Mouse (Mus musculus): ENCODE measurements around the gene Numbl. TPM values are rescaled to one million over a fixed set of nuclear protein-coding genes. Genes with fewer than 3 reads are reported as not detected.
A peak's percentile ranks its signal among the peaks of the same experiment; 100 is the strongest.

Gene Numbl
- polyA plus RNA-seq, 1 experiment from 2014 or later: 4.6 TPM

DNA sequence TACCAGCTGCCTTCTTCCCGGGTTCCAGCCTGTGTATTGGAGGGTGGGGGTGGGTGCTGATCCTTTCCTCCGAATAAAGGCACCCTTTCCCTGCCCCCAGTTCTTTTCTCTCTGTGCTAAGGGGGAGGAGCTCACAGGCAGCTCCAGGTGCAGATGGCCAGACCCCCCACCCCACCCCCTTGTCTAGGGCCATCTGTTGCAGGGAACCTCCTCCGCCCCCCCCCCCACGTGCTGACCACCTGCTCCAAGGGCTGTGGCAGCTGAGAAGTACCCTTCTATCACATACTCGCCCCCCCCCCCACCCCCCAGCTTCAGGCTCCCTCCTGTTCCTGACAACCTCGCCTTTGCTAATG, 405 bp upstream of the Numbl start:
- peaks cover 21% of the 10 kb centered on the region for H3K4me1 ChIP-seq (ENCODE audit: control insufficient read depth, insufficient read depth, low read length)
- WGBS (ENCODE audit: insufficient replicate concordance): 4% methylated on average over 6 of the region's 6 CpGs
- no peak overlapping the region for H3K27ac ChIP-seq (ENCODE audit: low read depth, low read length)
- peak overlapping the region; percentile 93 for H3K4me2 ChIP-seq
- peaks cover 3% of the 10 kb centered on the region; the same call in 1 of the 2 replicates for H3K36me3 ChIP-seq (ENCODE audit: control insufficient read depth, insufficient read depth, low read length)
- no peak for ATAC-seq (replicated peaks; ENCODE audit: insufficient number of reproducible peaks, low FRiP score, low TSS enrichment)
- H3K9ac ChIP-seq (ENCODE audit: low read depth, low read length): peak overlapping the region; percentile 86
- H3K4me3 ChIP-seq (ENCODE audit: low read depth, low read length): peak overlapping the region; percentile 86
- no peaks in the 10 kb centered on the region for H3K27me3 ChIP-seq (ENCODE audit: control insufficient read depth, insufficient read depth, low read length)
- H3K9me3 ChIP-seq (replicated peaks; ENCODE audit: control insufficient read depth, low read length): no peaks in the 10 kb centered on the region

DNA sequence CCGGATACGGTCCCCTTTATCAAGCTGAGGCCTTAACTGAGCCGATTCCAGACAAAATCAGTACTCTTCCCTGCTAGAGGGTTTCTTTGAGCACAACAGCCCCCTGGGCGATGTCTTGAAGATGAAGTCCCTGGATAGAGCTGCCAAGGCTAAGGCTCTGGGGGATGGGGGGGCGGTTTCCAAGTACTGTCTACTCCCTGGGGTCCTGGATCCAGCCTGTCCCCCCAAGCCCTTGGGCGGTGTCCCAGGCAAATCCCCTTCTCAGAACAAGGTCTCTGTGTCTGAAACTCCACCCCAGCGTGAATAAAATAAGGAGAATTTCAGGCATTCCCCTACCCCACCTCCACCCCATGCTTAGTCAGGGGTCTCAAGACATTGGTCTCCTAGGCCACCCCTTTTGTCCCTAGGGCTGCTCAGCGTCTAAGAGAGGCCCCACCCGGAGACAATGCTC, 1.1 kb downstream of the Numbl start:
- Histone ChIP-seq H3K4me2 (peak overlapping the region; percentile 93), H3K9ac (ENCODE audit: low read depth, low read length) (peak overlapping the region; percentile 86), H3K4me1 (ENCODE audit: control insufficient read depth, insufficient read depth, low read length) (peaks cover 21% of the 10 kb centered on the region), H3K4me3 (ENCODE audit: low read depth, low read length) (peak overlapping the region; percentile 86), H3K27me3 (ENCODE audit: control insufficient read depth, insufficient read depth, low read length) (no peaks in the 10 kb centered on the region), H3K36me3 (ENCODE audit: control insufficient read depth, insufficient read depth, low read length) (peaks cover 3% of the 10 kb centered on the region; the same call in 1 of the 2 replicates), H3K27ac (ENCODE audit: low read depth, low read length) (peak overlapping the region; percentile 35; the same call in 1 of the 2 replicates), H3K9me3 (replicated peaks; ENCODE audit: control insufficient read depth, low read length) (no peaks in the 10 kb centered on the region)
- WGBS (ENCODE audit: insufficient replicate concordance): 5% methylated on average over 9 of the region's 9 CpGs
- no peak for ATAC-seq (replicated peaks; ENCODE audit: insufficient number of reproducible peaks, low FRiP score, low TSS enrichment)

DNA sequence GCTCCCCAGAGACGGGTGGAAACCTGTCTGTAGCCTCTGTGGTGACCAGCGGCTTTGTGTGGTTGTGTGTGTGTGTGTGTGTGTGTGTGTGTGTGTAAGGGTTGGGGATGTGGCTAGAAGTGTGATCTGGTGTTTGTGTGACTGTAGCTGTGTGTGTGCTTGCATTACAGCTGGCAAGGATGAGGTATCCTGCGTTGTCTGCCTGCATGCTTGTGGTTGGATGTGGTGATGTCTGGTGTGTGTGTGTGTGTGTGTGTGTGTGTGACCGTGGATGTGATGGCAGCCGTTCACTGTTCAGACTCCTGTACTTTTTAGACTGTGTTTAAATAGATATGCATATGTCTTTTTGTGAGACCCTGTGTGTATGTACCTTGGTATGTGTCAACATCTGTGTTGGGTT, 1.5 kb downstream of the Numbl start:
- no peak overlapping the region for H3K27ac ChIP-seq (ENCODE audit: low read depth, low read length)
- no peak for ATAC-seq (replicated peaks; ENCODE audit: insufficient number of reproducible peaks, low FRiP score, low TSS enrichment)
- peak overlapping the region; percentile 86 for H3K4me3 ChIP-seq (ENCODE audit: low read depth, low read length)
- H3K4me2 ChIP-seq: peak overlapping the region; percentile 93
- H3K9ac ChIP-seq (ENCODE audit: low read depth, low read length): peak overlapping the region; percentile 86
- no peaks in the 10 kb centered on the region for H3K27me3 ChIP-seq (ENCODE audit: control insufficient read depth, insufficient read depth, low read length)
- peaks cover 3% of the 10 kb centered on the region; the same call in 1 of the 2 replicates for H3K36me3 ChIP-seq (ENCODE audit: control insufficient read depth, insufficient read depth, low read length)
- peaks cover 21% of the 10 kb centered on the region for H3K4me1 ChIP-seq (ENCODE audit: control insufficient read depth, insufficient read depth, low read length)
- no peaks in the 10 kb centered on the region for H3K9me3 ChIP-seq (replicated peaks; ENCODE audit: control insufficient read depth, low read length)
- 42% methylated on average over 5 of the region's 5 CpGs for WGBS (ENCODE audit: insufficient replicate concordance)

DNA sequence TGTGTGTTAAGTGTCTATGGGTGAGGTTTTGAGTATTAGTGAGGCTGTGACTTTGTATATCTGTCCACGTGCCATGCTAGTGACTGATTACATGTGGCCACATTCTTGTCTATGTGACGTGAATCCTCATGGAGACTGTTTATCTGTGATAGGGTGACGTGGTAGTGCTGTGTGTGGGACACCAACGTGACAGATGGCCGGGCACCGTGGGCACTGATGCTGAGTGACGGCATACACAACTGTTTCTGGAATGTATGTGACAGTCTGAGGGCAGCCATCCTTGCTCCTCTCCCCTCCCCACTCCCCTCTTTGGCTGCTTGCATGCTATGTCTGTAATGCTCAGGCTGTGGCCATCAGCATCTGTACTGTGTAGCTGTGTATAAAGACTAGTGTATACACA, 2.6 kb downstream of the Numbl start:
- no peak overlapping the region for H3K4me2 ChIP-seq
- H3K4me1 ChIP-seq (ENCODE audit: control insufficient read depth, insufficient read depth, low read length): peaks cover 21% of the 10 kb centered on the region
- no peak for ATAC-seq (replicated peaks; ENCODE audit: insufficient number of reproducible peaks, low FRiP score, low TSS enrichment)
- no peak overlapping the region for H3K9ac ChIP-seq (ENCODE audit: low read depth, low read length)
- WGBS (ENCODE audit: insufficient replicate concordance): 72% methylated on average over 7 of the region's 7 CpGs
- no peak overlapping the region for H3K27ac ChIP-seq (ENCODE audit: low read depth, low read length)
- H3K9me3 ChIP-seq (replicated peaks; ENCODE audit: control insufficient read depth, low read length): no peaks in the 10 kb centered on the region
- no peaks in the 10 kb centered on the region for H3K27me3 ChIP-seq (ENCODE audit: control insufficient read depth, insufficient read depth, low read length)
- peaks cover 3% of the 10 kb centered on the region; the same call in 1 of the 2 replicates for H3K36me3 ChIP-seq (ENCODE audit: control insufficient read depth, insufficient read depth, low read length)
- H3K4me3 ChIP-seq (ENCODE audit: low read depth, low read length): no peak overlapping the region

DNA sequence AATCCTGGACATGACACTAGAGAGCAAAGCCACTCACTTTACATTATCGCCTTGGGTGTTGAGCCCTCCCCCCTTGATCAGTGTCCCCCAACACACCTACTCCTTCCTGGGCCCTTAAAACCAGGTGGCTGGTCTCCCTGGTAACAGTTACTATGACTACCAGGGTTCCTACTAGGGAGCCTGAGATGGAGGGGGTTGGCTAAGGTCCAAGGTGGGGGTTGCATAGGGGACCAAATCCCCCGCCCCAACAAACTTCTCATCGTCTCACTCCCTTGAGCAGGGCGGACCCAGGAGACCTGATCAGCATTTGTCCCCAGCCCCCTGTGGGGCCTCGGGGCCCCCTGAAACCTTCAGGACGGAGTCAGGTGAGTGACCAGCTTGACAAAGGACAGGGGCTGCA, 3.7 kb downstream of the Numbl start:
- Histone ChIP-seq H3K4me1 (ENCODE audit: control insufficient read depth, insufficient read depth, low read length) (peaks cover 18% of the 10 kb centered on the region), H3K27ac (ENCODE audit: low read depth, low read length) (no peak overlapping the region), H3K9me3 (replicated peaks; ENCODE audit: control insufficient read depth, low read length) (no peaks in the 10 kb centered on the region), H3K9ac (ENCODE audit: low read depth, low read length) (no peak overlapping the region), H3K4me2 (no peak overlapping the region), H3K4me3 (ENCODE audit: low read depth, low read length) (no peak overlapping the region), H3K36me3 (ENCODE audit: control insufficient read depth, insufficient read depth, low read length) (peaks cover 3% of the 10 kb centered on the region; the same call in 1 of the 2 replicates), H3K27me3 (ENCODE audit: control insufficient read depth, insufficient read depth, low read length) (no peaks in the 10 kb centered on the region)
- ATAC-seq (replicated peaks; ENCODE audit: insufficient number of reproducible peaks, low FRiP score, low TSS enrichment): no peak
- WGBS (ENCODE audit: insufficient replicate concordance): 85% methylated on average over 6 of the region's 6 CpGs

DNA sequence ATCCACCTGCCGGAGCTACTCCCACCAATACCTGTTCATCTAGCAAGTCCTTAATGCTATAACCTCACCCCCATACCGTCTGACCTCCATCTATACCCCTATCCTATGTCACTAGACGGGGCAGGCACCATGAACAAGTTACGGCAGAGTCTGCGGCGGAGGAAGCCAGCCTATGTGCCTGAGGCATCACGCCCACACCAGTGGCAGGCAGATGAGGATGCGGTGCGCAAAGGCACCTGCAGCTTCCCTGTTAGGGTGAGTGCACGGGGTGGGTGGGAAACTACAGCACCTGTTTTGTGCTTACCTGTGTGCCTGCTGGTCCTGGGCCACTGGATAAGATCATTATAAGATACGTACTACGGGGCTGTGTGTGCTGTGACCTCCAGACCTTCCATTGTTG, 6.5 kb downstream of the Numbl start:
- no peak overlapping the region for H3K4me3 ChIP-seq (ENCODE audit: low read depth, low read length)
- 84% methylated on average over 12 of the region's 12 CpGs for WGBS (ENCODE audit: insufficient replicate concordance)
- no peaks in the 10 kb centered on the region for H3K9me3 ChIP-seq (replicated peaks; ENCODE audit: control insufficient read depth, low read length)
- H3K27me3 ChIP-seq (ENCODE audit: control insufficient read depth, insufficient read depth, low read length): no peaks in the 10 kb centered on the region
- peaks cover 2% of the 10 kb centered on the region; the same call in 1 of the 2 replicates for H3K4me1 ChIP-seq (ENCODE audit: control insufficient read depth, insufficient read depth, low read length)
- H3K36me3 ChIP-seq (ENCODE audit: control insufficient read depth, insufficient read depth, low read length): peaks cover 10% of the 10 kb centered on the region
- no peak overlapping the region for H3K9ac ChIP-seq (ENCODE audit: low read depth, low read length)
- H3K27ac ChIP-seq (ENCODE audit: low read depth, low read length): no peak overlapping the region
- H3K4me2 ChIP-seq: no peak overlapping the region
- no peak for ATAC-seq (replicated peaks; ENCODE audit: insufficient number of reproducible peaks, low FRiP score, low TSS enrichment)

DNA sequence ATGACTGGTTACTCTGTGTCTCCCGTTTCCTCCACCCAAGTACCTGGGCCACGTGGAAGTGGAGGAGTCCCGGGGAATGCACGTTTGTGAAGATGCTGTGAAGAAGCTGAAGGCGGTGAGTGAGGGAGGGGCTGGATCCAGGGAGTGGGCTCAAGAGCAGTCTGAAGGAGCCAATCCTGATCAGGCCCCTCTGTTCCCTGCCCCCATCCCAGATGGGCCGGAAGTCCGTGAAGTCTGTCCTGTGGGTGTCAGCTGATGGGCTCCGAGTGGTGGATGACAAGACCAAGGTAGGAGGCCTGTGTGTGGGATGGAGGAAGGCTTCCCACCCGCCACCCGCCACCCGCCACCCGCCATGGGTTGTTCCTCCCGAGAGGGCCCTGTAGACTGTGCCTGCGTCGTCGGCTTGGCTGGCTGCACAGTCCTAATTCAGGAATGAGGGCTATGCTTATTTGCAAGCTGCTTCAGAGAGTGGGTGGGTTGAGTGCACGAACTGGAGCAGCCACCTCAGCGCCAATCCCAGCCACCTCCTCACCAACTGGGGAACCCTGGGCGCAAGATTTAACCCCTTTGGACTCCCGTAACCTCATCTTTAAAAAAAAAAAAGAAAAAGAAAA, 8.4 kb downstream of the Numbl start:
- H3K4me2 ChIP-seq: peak overlapping the region; percentile 45
- 41% methylated on average over 20 of the region's 20 CpGs for WGBS (ENCODE audit: insufficient replicate concordance)
- peak; percentile 50; the same call in 1 of the 2 replicates for ATAC-seq (replicated peaks; ENCODE audit: insufficient number of reproducible peaks, low FRiP score, low TSS enrichment)
- H3K9ac ChIP-seq (ENCODE audit: low read depth, low read length): no peak overlapping the region
- no peaks in the 10 kb centered on the region for H3K4me1 ChIP-seq (ENCODE audit: control insufficient read depth, insufficient read depth, low read length)
- H3K27ac ChIP-seq (ENCODE audit: low read depth, low read length): no peak overlapping the region; the same call in 1 of the 2 replicates
- no peaks in the 10 kb centered on the region for H3K27me3 ChIP-seq (ENCODE audit: control insufficient read depth, insufficient read depth, low read length)
- H3K9me3 ChIP-seq (replicated peaks; ENCODE audit: control insufficient read depth, low read length): no peaks in the 10 kb centered on the region
- H3K36me3 ChIP-seq (ENCODE audit: control insufficient read depth, insufficient read depth, low read length): peaks cover 13% of the 10 kb centered on the region
- H3K4me3 ChIP-seq (ENCODE audit: low read depth, low read length): no peak overlapping the region

DNA sequence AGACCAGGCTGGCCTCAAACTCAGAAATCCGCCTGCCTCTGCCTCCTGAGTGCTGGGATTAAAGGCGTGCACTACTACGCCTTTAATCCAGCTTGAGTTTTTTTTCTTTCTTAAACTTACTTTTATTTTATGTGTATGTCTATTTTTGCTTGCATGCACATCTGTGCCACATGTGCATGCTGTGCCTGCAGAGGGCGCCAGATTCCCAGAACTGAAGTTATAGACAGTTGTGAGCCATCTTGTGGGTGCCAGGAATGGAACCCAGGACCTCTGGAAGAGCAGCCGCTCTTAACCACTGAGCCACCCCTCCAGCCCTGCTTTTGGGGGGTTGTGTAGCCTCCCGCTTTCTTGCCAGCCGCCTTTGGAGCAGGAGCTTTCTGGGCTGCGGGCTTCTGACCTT, 13.2 kb downstream of the Numbl start:
- H3K36me3 ChIP-seq (ENCODE audit: control insufficient read depth, insufficient read depth, low read length): peaks cover 10% of the 10 kb centered on the region
- no peak for ATAC-seq (replicated peaks; ENCODE audit: insufficient number of reproducible peaks, low FRiP score, low TSS enrichment)

More for the DNA sequence above, 13.2 kb downstream of the Numbl start:
- Histone ChIP-seq H3K9me3 (replicated peaks; ENCODE audit: control insufficient read depth, low read length) (no peaks in the 10 kb centered on the region), H3K4me1 (ENCODE audit: control insufficient read depth, insufficient read depth, low read length) (no peaks in the 10 kb centered on the region), H3K9ac (ENCODE audit: low read depth, low read length) (no peak overlapping the region), H3K4me3 (ENCODE audit: low read depth, low read length) (no peak overlapping the region), H3K27me3 (ENCODE audit: control insufficient read depth, insufficient read depth, low read length) (no peaks in the 10 kb centered on the region), H3K27ac (ENCODE audit: low read depth, low read length) (no peak overlapping the region), H3K4me2 (no peak overlapping the region)
- WGBS (ENCODE audit: insufficient replicate concordance): 84% methylated on average over 8 of the region's 8 CpGs
